Mouse (Mus musculus): ENCODE results near the gene Nkd1. TPM values are rescaled to one million over a fixed set of nuclear protein-coding genes. Genes with fewer than 3 reads are reported as not detected.
A peak's percentile ranks its signal among the peaks of the same experiment; 100 is the strongest.

Nkd1 gene
- 90.6 and 100 TPM in 2 replicates for polyA plus RNA-seq (2016; fragmentation: Nextera tagmentation; extraction: Ambion mirVana)

- H3K9ac ChIP-seq (replicated peaks), result peak within 1 kb of the TSS; percentile 87
- no peaks in the 10 kb centered on the region for H3K36me3 ChIP-seq
- H3K4me3 ChIP-seq, result peak within 1 kb of the TSS; percentile 86
- H3K27ac ChIP-seq (replicated peaks), result peak within 1 kb of the TSS; percentile 68
- ATAC-seq (ENCODE audit: low FRiP score, low read depth), result peak; percentile 84
- WGBS, result under 1% methylated on average over 47 of the region's 67 CpGs
- H3K27me3 ChIP-seq, result peaks cover 41% of the 10 kb centered on the region
- peak within 1 kb of the TSS; percentile 95 for H3K4me2 ChIP-seq (replicated peaks)
- no peaks in the 10 kb centered on the region for H3K9me3 ChIP-seq
- H3K4me1 ChIP-seq, result peaks cover 45% of the 10 kb centered on the region
Observed at GRCm38 (mm10) chr8:88520985-88521527, at the start of gene Nkd1. Nkd1 (plus strand) TSS chr8:88521354.

DNA sequence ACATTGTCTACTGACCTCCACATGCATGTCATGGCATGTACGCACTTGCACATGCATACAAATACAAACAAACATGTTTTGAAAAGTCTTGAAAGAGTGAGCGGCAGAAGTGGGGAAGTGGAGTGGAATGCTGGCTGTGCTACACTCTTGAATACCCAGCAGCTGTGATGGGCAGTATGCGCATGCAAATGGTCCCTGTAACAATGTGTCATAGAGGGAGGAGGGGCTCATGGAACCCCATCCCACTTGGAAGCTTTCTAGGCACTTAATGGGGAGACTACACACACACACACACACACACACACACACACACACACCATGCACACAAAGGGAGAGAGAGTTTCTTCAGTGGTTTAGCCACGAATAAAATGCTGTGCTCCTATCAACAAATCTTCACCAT lies 39.9 kb upstream of the Nkd1 start:
- H3K4me2 ChIP-seq (replicated peaks), result no peak overlapping the region
- 0 out of 2 replicates have a peak, but pooled peaks have one; percentile 47 for ATAC-seq (ENCODE audit: low FRiP score, low read depth)
- H3K27me3 ChIP-seq, result no peaks in the 10 kb centered on the region
- no peaks in the 10 kb centered on the region for H3K9me3 ChIP-seq
- no peaks in the 10 kb centered on the region for H3K36me3 ChIP-seq
- H3K9ac ChIP-seq (replicated peaks), result no peak overlapping the region
- WGBS, result 73% methylated on average over 4 of the region's 4 CpGs
- no peak overlapping the region for H3K27ac ChIP-seq (replicated peaks)
- H3K4me1 ChIP-seq, result peaks cover 6% of the 10 kb centered on the region
- no peak overlapping the region for H3K4me3 ChIP-seq

DNA sequence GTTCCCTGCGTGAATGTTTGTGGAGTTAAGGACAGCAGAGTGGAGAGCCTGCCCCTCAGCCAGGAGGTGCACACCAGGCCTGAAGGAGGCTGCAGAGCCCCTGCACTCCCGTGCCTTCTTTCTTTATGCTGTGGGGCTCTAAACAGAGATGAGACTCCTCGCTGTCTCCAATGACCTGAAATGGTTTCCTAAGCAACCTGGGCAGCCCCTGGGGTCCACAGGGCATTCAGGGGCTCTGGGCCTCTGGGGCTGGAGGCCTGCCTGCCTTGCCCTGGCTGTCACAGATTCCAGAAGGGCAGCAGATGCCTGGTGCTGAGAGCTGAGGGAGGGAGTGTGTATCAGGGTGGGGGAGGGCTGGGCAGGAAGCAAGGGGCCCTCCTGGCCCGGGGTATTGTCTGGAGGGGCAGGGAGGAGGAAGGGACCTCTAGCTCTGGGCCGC lies 32.7 kb upstream of the Nkd1 start:
- peak; percentile 75; the same call in 1 of the 2 replicates for ATAC-seq (ENCODE audit: low FRiP score, low read depth)
- Histone ChIP-seq H3K4me2 (replicated peaks) (peak overlapping the region; percentile 10; the same call in 1 of the 2 replicates), H3K4me3 (no peak overlapping the region), H3K36me3 (no peaks in the 10 kb centered on the region), H3K27ac (replicated peaks) (peak overlapping the region; percentile 74), H3K27me3 (no peaks in the 10 kb centered on the region), H3K4me1 (peaks cover 13% of the 10 kb centered on the region), H3K9me3 (no peaks in the 10 kb centered on the region), H3K9ac (replicated peaks) (peak overlapping the region; percentile 41; the same call in 1 of the 2 replicates)
- WGBS, result 5% methylated on average over 5 of the region's 5 CpGs

DNA sequence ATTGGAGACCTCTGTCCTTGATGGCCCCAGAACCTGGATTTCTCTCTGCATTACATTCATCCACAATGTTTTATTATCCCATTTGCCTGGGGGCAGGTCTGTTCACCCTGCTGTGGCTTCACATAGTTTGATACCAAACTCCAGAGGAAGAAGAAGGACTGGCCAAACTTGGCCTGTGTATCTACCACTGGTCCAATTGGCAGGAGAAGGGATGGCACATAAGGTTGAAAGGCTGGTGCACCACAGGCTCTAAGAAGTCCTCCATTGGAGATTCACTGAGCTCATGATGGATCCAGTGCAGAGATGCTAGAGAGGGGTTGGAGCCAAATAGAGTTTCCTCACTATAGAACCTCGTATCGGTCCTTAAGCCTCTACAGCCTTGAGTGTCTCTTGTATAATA lies 27.1 kb upstream of the Nkd1 start:
- Histone ChIP-seq H3K27ac (replicated peaks) (no peak overlapping the region), H3K4me1 (peaks cover 13% of the 10 kb centered on the region), H3K4me2 (replicated peaks) (no peak overlapping the region), H3K27me3 (no peaks in the 10 kb centered on the region), H3K4me3 (no peak overlapping the region), H3K9me3 (no peaks in the 10 kb centered on the region), H3K9ac (replicated peaks) (no peak overlapping the region), H3K36me3 (no peaks in the 10 kb centered on the region)
- 82% methylated on average over 2 of the region's 2 CpGs for WGBS
- no peak for ATAC-seq (ENCODE audit: low FRiP score, low read depth)

GRCm38 (mm10) chr8:88495071-88495805 lies 25.9 kb upstream of the Nkd1 start:
- 3% methylated on average over 11 of the region's 11 CpGs for WGBS
- no peaks in the 10 kb centered on the region for H3K27me3 ChIP-seq
- no peak overlapping the region for H3K9ac ChIP-seq (replicated peaks)
- no peaks in the 10 kb centered on the region for H3K36me3 ChIP-seq
- H3K27ac ChIP-seq (replicated peaks), result no peak overlapping the region
- no peaks in the 10 kb centered on the region for H3K9me3 ChIP-seq
- 0 out of 2 replicates have a peak overlapping the region, but pooled peaks have one; percentile 17 for H3K4me2 ChIP-seq (replicated peaks)
- peak; percentile 44; the same call in 1 of the 2 replicates for ATAC-seq (ENCODE audit: low FRiP score, low read depth)
- H3K4me1 ChIP-seq, result peaks cover 14% of the 10 kb centered on the region
- no peak overlapping the region for H3K4me3 ChIP-seq

- ATAC-seq (ENCODE audit: low FRiP score, low read depth), result no peak
- Histone ChIP-seq H3K27ac (replicated peaks) (no peak overlapping the region), H3K9me3 (peaks cover 5% of the 10 kb centered on the region; the same call in 1 of the 2 replicates), H3K4me3 (no peak overlapping the region), H3K36me3 (no peaks in the 10 kb centered on the region), H3K4me1 (peaks cover 3% of the 10 kb centered on the region; the same call in 1 of the 2 replicates), H3K4me2 (replicated peaks) (no peak overlapping the region), H3K27me3 (no peaks in the 10 kb centered on the region), H3K9ac (replicated peaks) (no peak overlapping the region)
- WGBS, result 90% methylated on average over 3 of the region's 3 CpGs
Observed at GRCm38 (mm10) chr8:88502143-88502542, 19.0 kb upstream of the Nkd1 start.

DNA sequence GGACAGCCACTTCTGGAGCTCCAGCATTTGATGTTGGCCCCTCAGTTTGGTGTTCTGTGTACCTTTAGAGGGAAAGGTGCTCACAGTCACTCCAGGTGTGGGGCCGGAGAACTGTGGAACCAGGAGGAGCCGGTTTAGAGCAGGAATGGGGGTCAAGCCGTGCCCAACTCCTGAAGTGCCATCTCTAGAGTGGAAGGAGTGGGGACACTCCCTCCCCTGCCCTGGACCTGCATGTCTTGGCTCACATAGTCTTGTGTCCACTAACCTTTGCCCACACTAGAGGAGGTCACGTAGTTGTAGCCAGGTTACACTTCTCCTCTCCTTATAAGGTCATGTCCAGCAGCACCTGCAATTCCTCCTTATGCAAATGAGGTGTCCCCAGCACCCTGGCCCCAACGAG lies 14.2 kb upstream of the Nkd1 start:
- 90% methylated on average over 5 of the region's 5 CpGs for WGBS
- H3K4me2 ChIP-seq (replicated peaks), result no peak overlapping the region
- H3K27me3 ChIP-seq, result peaks cover 18% of the 10 kb centered on the region
- no peak for ATAC-seq (ENCODE audit: low FRiP score, low read depth)
- peaks cover 6% of the 10 kb centered on the region for H3K4me1 ChIP-seq
- H3K9me3 ChIP-seq, result no peaks in the 10 kb centered on the region
- H3K4me3 ChIP-seq, result no peak overlapping the region
- no peak overlapping the region for H3K9ac ChIP-seq (replicated peaks)
- no peak overlapping the region for H3K27ac ChIP-seq (replicated peaks)
- no peaks in the 10 kb centered on the region for H3K36me3 ChIP-seq

DNA sequence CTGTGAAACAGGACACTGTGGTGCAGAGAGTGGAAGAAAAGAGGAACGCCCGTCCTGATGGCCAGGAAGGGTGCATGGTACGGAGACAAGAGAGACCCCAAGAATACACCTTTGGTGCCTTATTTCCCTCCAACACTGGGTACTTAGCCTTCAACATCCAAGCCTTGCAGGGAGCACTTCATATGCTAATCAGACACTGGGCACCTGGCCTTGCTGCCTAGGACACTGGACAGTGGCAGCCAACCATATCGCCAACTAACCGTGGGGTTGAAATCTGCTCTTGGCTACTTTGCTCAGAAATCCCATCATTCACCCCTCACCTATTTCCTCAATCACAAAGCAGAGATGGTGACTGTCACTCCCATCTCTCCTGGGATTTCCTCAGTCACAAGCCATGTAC lies 10.1 kb upstream of the Nkd1 start:
- Histone ChIP-seq H3K27me3 (peaks cover 41% of the 10 kb centered on the region), H3K36me3 (no peaks in the 10 kb centered on the region), H3K9ac (replicated peaks) (no peak overlapping the region), H3K4me3 (no peak overlapping the region), H3K4me1 (peaks cover 18% of the 10 kb centered on the region), H3K4me2 (replicated peaks) (no peak overlapping the region), H3K27ac (replicated peaks) (no peak overlapping the region), H3K9me3 (no peaks in the 10 kb centered on the region)
- 77% methylated on average over 5 of the region's 5 CpGs for WGBS
- no peak for ATAC-seq (ENCODE audit: low FRiP score, low read depth)

- peaks cover 18% of the 10 kb centered on the region for H3K4me1 ChIP-seq
- H3K27me3 ChIP-seq, result peaks cover 45% of the 10 kb centered on the region
- H3K27ac ChIP-seq (replicated peaks), result peak overlapping the region; percentile 65
- no peaks in the 10 kb centered on the region for H3K36me3 ChIP-seq
- H3K4me3 ChIP-seq, result no peak overlapping the region
- H3K4me2 ChIP-seq (replicated peaks), result peak overlapping the region; percentile 37
- no peaks in the 10 kb centered on the region for H3K9me3 ChIP-seq
- H3K9ac ChIP-seq (replicated peaks), result peak overlapping the region; percentile 28; the same call in 1 of the 2 replicates
- 3% methylated on average over 15 of the region's 15 CpGs for WGBS
- ATAC-seq (ENCODE audit: low FRiP score, low read depth), result peak; percentile 83
Observed at GRCm38 (mm10) chr8:88512094-88512794, 8.9 kb upstream of the Nkd1 start.

GRCm38 (mm10) chr8:88518047-88518446 lies 3.1 kb upstream of the Nkd1 start:
- Histone ChIP-seq H3K27me3 (peaks cover 55% of the 10 kb centered on the region), H3K9ac (replicated peaks) (no peak overlapping the region), H3K36me3 (no peaks in the 10 kb centered on the region), H3K4me3 (no peak overlapping the region), H3K27ac (replicated peaks) (no peak overlapping the region), H3K9me3 (no peaks in the 10 kb centered on the region), H3K4me1 (peaks cover 22% of the 10 kb centered on the region), H3K4me2 (replicated peaks) (no peak overlapping the region)
- WGBS, result 45% methylated on average over 9 of the region's 9 CpGs
- ATAC-seq (ENCODE audit: low FRiP score, low read depth), result no peak

GRCm38 (mm10) chr8:88520381-88520780 lies 773 bp upstream of the Nkd1 start:
- WGBS, result 13% methylated on average over 13 of the region's 13 CpGs
- Histone ChIP-seq H3K27me3 (peaks cover 44% of the 10 kb centered on the region), H3K9me3 (no peaks in the 10 kb centered on the region), H3K9ac (replicated peaks) (no peak overlapping the region), H3K27ac (replicated peaks) (no peak overlapping the region), H3K4me2 (replicated peaks) (no peak overlapping the region; the same call in 1 of the 2 replicates), H3K36me3 (no peaks in the 10 kb centered on the region), H3K4me1 (peaks cover 42% of the 10 kb centered on the region), H3K4me3 (no peak overlapping the region)
- no peak for ATAC-seq (ENCODE audit: low FRiP score, low read depth)
